Mouse (Mus musculus) heart, adult 2 months (tissue): ENCODE measurements at regions not wholly inside any gene's neighbourhood (a gene's known extent, or its start where the extent isn't known, plus 50 kb on each side); places are given as distances from the start of the nearest gene placed in this dataset.
"Not testable (repeated sequence)": the region's sequence is repeated elsewhere in the genome, so short reads cannot be mapped to it uniquely, and the experiment has no call there.

Source experiments
- DNase-seq, 2 experiments: peaks; one replicate each; pipeline ENCODE4 v3.0.0; 2021
- H3K27ac ChIP-seq: fragments of 200-600 bp; 2 replicates; pipeline ENCODE4 v1.8.1; 2022
- H3K27me3 ChIP-seq: fragments of 200-500 bp; 2 replicates; pipeline ENCODE4 v1.6.1; 2012; ENCODE audit warnings: mild to moderate bottlenecking, low read length, inconsistent platforms, mixed read lengths; ENCODE audit not compliant: control insufficient read depth, insufficient read depth
- H3K36me3 ChIP-seq: fragments of 200-500 bp; 2 replicates; pipeline ENCODE4 v1.6.1; 2012; ENCODE audit warnings: low read length, inconsistent platforms; ENCODE audit not compliant: control insufficient read depth, insufficient read depth
- H3K4me1 ChIP-seq: fragments of 200-500 bp; 2 replicates; pipeline ENCODE4 v1.6.1; 2011; ENCODE audit warnings: low read length; ENCODE audit not compliant: control insufficient read depth, insufficient read depth
- H3K4me3 ChIP-seq: fragments of 200-600 bp; 2 replicates; pipeline ENCODE4 v1.8.1; 2022
- H3K79me2 ChIP-seq: fragments of 200-500 bp; replicated peaks from 2 replicates; pipeline ENCODE4 v1.6.1; 2012; ENCODE audit warnings: mild to moderate bottlenecking, inconsistent platforms, low read length, moderate library complexity, mixed read lengths; ENCODE audit not compliant: control insufficient read depth, insufficient read depth
- H3K9ac ChIP-seq: fragments of 200-500 bp; 2 replicates; pipeline ENCODE4 v1.6.1; 2012; ENCODE audit warnings: low read depth, mild to moderate bottlenecking, control low read depth, inconsistent platforms, low read length, mixed read lengths
- CTCF ChIP-seq: fragments of 200-600 bp; IDR thresholded peaks from 2 replicates; pipeline ENCODE4 v1.8.1; 2022; ENCODE audit warnings: antibody characterized with exemption, mild to moderate bottlenecking, moderate library complexity
- EP300 ChIP-seq: fragments of 200-500 bp; IDR thresholded peaks from 2 replicates; pipeline ENCODE4 v1.6.1; 2011; ENCODE audit warnings: low read depth, low read length, control low read depth; ENCODE audit not compliant: insufficient read depth
- POLR2A ChIP-seq: fragments of 200-500 bp; IDR thresholded peaks from 2 replicates; pipeline ENCODE4 v1.6.1; 2011; ENCODE audit warnings: mild to moderate bottlenecking, low read depth, low read length, control low read depth; ENCODE audit not compliant: insufficient read depth
- WGBS: fragments of 180-500 bp; shearing (Covaris S2); methylation state at CpG from one replicate; pipeline ENCODE4 v1.1.7; 2018; 5-methylcytosine and 5-hydroxymethylcytosine counted together
- intact Hi-C: fragments of 180-260 bp; cut with DNase I; formaldehyde crosslinking; loops from one replicate; pipeline ENCODE4 v1.15.1; 2025

DNA sequence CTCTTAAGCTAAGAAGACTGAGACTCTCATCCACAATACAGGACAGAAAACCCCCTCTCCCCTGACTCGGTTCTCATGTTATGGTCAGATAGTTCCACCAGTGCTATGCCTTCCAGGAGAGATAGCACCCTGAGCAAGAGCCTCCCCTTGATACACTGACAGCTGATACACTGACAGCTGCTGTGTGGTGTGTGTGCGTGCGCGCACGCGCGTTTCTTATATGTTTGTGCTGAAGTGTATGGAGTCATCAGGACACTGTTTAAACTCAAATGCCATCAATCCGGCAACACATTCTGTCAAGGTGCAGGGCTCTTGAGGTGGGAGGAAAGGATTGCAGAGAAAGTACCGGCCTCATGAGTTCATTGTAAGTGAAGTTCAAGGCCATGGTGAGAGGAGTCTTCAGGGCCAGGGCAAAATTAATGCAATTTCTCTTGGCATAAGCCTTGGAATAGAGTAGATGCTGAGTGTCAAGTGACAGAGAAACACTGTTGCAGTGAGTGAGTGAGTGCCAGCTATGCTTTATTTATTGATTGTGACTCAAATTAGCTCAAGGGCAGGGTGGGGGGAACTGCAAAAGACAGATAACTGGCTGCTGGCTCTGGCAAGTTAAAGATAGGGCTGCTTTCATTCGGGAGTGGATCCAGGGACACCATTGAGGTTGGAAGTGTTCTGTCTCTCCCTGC, 412.4 kb upstream of the Ercc4 start:
- Histone ChIP-seq H3K36me3 (no peaks in the 10 kb centered on the region), H3K27me3 (no peaks in the 10 kb centered on the region), H3K27ac (no peak overlapping the region), H3K79me2 (no peaks in the 10 kb centered on the region), H3K9ac (no peak overlapping the region), H3K4me1 (no peaks in the 10 kb centered on the region; the same call in 1 of the 2 replicates), H3K4me3 (no peak overlapping the region)
- 55% methylated on average over 10 of the region's 10 CpGs for WGBS
- intact Hi-C loops, result no loop called here
- DNase-seq, result peak in 1 of 2 experiments; percentile 37
- TF ChIP-seq CTCF, result no peak
- TF ChIP-seq EP300, result 0 out of 2 replicates have a peak, but pooled peaks have one; percentile 19
- TF ChIP-seq POLR2A, result no peak

DNA sequence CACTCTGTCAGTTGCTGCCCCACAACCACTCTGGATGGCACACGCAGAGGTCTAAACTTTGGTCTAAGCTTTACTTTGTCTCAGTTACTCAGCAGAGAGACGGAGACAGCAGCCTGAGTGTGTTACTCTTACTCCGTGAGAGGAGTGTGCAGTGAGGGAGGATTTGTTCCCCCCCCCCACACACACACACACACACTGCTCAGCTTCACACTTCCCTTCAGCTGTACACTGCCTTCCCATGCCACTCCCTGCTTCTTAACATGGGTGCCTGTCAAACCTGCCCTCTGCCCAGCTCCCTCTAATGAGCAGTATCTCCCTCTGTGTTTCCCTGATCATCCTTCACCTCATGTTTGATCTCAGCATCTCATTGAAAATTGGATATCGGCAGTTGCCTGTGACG, 409.9 kb upstream of the Ercc4 start:
- Histone ChIP-seq H3K9ac (no peak overlapping the region), H3K79me2 (no peaks in the 10 kb centered on the region), H3K27ac (no peak overlapping the region), H3K36me3 (no peaks in the 10 kb centered on the region), H3K27me3 (no peaks in the 10 kb centered on the region), H3K4me1 (no peaks in the 10 kb centered on the region; the same call in 1 of the 2 replicates), H3K4me3 (no peak overlapping the region)
- intact Hi-C loops, result no loop called here
- WGBS, result 90% methylated on average over 5 of the region's 5 CpGs
- TF ChIP-seq EP300 (no peak), POLR2A (no peak), CTCF (no peak)
- no peak for DNase-seq

DNA sequence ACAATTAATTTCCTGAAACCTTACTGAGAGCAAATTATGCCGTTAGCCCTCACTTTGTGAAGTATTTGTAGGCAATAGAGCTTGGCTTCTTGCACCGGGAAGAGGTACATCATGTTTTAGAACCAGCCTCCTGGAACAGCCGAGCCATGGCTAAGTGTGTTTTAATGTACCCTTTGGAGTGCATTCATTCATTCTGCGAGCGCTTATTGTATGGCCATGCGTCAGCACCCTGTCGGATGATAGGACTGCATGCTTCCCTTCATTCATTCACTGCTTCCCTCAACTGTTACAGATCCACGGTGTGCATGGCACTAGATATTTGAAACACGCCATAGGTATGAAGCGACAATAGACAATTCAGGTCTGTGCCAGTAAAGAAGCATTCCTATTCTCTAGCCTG, 409.4 kb upstream of the Ercc4 start:
- intact Hi-C loops, result no loop called here
- Histone ChIP-seq H3K27me3 (no peaks in the 10 kb centered on the region), H3K9ac (no peak overlapping the region), H3K36me3 (no peaks in the 10 kb centered on the region), H3K79me2 (no peaks in the 10 kb centered on the region), H3K4me3 (no peak overlapping the region), H3K27ac (no peak overlapping the region), H3K4me1 (no peaks in the 10 kb centered on the region; the same call in 1 of the 2 replicates)
- DNase-seq, result no peak
- 92% methylated on average over 10 of the region's 10 CpGs for WGBS
- no peak for TF ChIP-seq POLR2A
- no peak for TF ChIP-seq CTCF
- no peak for TF ChIP-seq EP300

DNA sequence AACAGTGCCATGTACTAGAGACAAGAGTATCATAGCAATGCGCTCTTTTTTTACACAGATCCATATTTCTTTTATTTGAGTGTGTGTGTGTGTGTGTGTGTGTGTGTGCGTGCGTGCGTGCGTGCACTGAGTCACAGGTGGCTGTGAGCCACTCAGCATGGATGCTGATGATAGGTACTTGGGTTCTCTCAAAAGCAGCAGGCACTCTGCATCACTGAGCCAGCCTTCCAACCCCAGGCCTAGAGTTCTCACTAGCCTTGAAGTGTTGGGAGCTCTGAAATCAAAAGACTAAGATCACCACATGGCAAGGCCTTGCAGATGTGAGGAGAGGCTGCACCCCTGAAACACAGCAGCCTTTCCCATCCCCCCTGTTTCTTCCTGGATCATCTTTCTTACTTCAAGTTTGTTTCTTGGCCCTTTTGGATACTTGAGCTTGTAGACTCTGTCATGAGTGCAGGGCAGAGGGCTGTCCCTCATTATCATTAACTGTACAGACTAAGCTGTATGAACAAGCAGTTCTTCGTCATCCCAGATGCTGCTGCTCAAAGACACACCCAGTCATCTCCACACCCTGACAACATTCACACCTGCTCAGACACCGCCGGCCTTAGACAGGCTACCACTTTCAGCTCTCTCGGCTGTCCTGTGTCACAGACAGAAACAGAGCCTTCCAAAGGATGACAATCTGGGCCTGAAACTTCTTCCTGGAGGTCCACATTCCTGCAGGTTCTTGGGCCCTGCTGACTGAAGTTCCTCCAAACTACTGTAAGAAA, 405.5 kb upstream of the Ercc4 start:
- H3K4me1 ChIP-seq, result no peaks in the 10 kb centered on the region
- H3K9ac ChIP-seq, result no peak overlapping the region
- no peaks in the 10 kb centered on the region for H3K36me3 ChIP-seq
- intact Hi-C loops, result no loop called here
- DNase-seq, result no peak
- no peaks in the 10 kb centered on the region for H3K27me3 ChIP-seq
- WGBS, result 81% methylated on average over 9 of the region's 9 CpGs
- H3K79me2 ChIP-seq, result no peaks in the 10 kb centered on the region
- H3K4me3 ChIP-seq, result no peak overlapping the region
- H3K27ac ChIP-seq, result no peak overlapping the region
- no peak for TF ChIP-seq CTCF
- TF ChIP-seq POLR2A, result no peak
- TF ChIP-seq EP300, result no peak

DNA sequence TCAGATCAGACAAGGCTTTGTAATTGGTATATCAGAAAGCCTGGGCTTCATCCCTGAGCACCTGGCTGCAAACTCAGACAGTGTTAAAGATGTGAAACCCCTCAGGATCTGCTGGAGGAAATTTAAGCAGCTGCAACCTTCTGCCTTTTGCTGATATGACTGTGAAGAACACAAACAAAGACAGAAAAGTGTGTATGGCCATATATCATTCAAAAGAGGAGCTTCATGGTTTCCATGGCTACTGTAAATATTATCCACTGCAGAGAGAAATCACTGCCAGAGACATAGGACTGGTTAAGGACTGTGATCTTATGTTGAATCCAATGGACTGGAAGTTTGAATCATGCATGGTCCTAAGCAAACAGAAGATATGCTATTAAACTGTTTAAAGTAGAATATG, 402.6 kb upstream of the Ercc4 start:
- H3K27ac ChIP-seq, result no peak overlapping the region
- intact Hi-C loops, result no loop called here
- H3K27me3 ChIP-seq, result no peaks in the 10 kb centered on the region
- no peak overlapping the region for H3K9ac ChIP-seq
- TF ChIP-seq POLR2A (no peak), CTCF (no peak)
- no peaks in the 10 kb centered on the region for H3K36me3 ChIP-seq
- no peaks in the 10 kb centered on the region for H3K4me1 ChIP-seq
- H3K79me2 ChIP-seq, result no peaks in the 10 kb centered on the region
- no peak for DNase-seq
- H3K4me3 ChIP-seq, result no peak overlapping the region

DNA sequence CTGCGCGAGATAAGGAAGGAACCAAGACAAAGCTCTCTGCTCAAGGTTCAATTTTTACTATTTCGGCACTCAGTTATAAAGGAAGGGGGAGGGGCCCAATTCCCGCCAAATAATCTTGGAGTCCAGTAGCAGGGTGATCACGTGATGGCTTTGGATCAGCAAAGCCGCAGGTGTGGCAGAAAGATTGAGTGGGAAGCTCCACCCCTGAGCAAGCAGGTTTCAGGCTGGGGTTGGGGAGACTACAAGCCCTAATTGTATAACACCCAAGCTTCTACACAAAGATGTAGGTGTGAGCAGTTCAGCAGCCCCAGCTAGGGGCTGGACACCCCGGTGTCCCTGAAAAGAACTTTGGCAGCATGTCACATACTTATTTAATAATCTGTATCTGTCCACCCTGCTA, 388.1 kb upstream of the Ercc4 start:
- H3K79me2 ChIP-seq, H3K4me3 ChIP-seq, H3K27me3 ChIP-seq, H3K9ac ChIP-seq, intact Hi-C loops, H3K36me3 ChIP-seq, DNase-seq, H3K27ac ChIP-seq, H3K4me1 ChIP-seq: not testable (repeated sequence)
- 83% methylated on average over 6 of the region's 7 CpGs for WGBS
